Mouse (Mus musculus) thymus, postnatal 10 days (tissue): ENCODE measurements around the gene Epn2.
A peak's percentile ranks its signal among the peaks of the same experiment; 100 is the strongest.

ENCODE experiments used
- DNase-seq, 2 experiments: peaks; one replicate each; pipeline ENCODE4 v3.0.0; 2021; ENCODE audit warnings: low spot score in 2 of 2

The Epn2 gene

GRCm38 (mm10) chr11:61537362-61537761, 42.1 kb downstream of the Epn2 start:
- no peak for DNase-seq

GRCm38 (mm10) chr11:61536952-61537351, 42.5 kb downstream of the Epn2 start:
- DNase-seq, result no peak

- no peak for DNase-seq
Measured at GRCm38 (mm10) chr11:61535530-61535929, 44.0 kb downstream of the Epn2 start.

GRCm38 (mm10) chr11:61533571-61533970, 45.9 kb downstream of the Epn2 start:
- DNase-seq, result no peak

GRCm38 (mm10) chr11:61532820-61533219, 46.7 kb downstream of the Epn2 start:
- no peak for DNase-seq

- no peak for DNase-seq
Measured at GRCm38 (mm10) chr11:61529268-61529713, 50.2 kb downstream of the Epn2 start.

GRCm38 (mm10) chr11:61526872-61527271, 52.6 kb downstream of the Epn2 start:
- DNase-seq, result no peak

- no peak for DNase-seq
Measured at GRCm38 (mm10) chr11:61519484-61520107, 59.9 kb downstream of the Epn2 start.

- no peak for DNase-seq
Measured at GRCm38 (mm10) chr11:61518871-61519270, 60.6 kb downstream of the Epn2 start.

- no peak for DNase-seq
Measured at GRCm38 (mm10) chr11:61517971-61518370, 61.5 kb downstream of the Epn2 start.

GRCm38 (mm10) chr11:61514953-61515352, 64.5 kb downstream of the Epn2 start:
- DNase-seq, result peak in 1 of 2 experiments; percentile 32

GRCm38 (mm10) chr11:61504713-61505257, 74.7 kb downstream of the Epn2 start, which contains the start of gene B9d1:
Gene B9d1 (plus strand): TSS chr11:61505144.
- DNase-seq, result peak; percentile 88 to 94

GRCm38 (mm10) chr11:61503933-61504332, 75.6 kb downstream of the Epn2 start:
- DNase-seq, result no peak

- no peak for DNase-seq
Measured at GRCm38 (mm10) chr11:61498736-61499504, 80.6 kb downstream of the Epn2 start.

- DNase-seq, result no peak
Measured at GRCm38 (mm10) chr11:61497490-61497889, 82.0 kb downstream of the Epn2 start.

- no peak for DNase-seq
Measured at GRCm38 (mm10) chr11:61495528-61495927, 84.0 kb downstream of the Epn2 start.

GRCm38 (mm10) chr11:61494129-61494997, 85.1 kb downstream of the Epn2 start, which contains the start of gene Mapk7:
Gene Mapk7 (minus strand): TSS chr11:61494406.
- DNase-seq, result peak; percentile 97 to 98

GRCm38 (mm10) chr11:61493525-61494128, 85.9 kb downstream of the Epn2 start:
- DNase-seq, result peak in 1 of 2 experiments; percentile 25

GRCm38 (mm10) chr11:61492749-61493401, 86.6 kb downstream of the Epn2 start:
- no peak for DNase-seq

GRCm38 (mm10) chr11:61490944-61491520, 88.5 kb downstream of the Epn2 start:
- no peak for DNase-seq
